Mouse (Mus musculus) embryonic fibroblast, embryonic 13.5 days (primary cell): ENCODE measurements at regions not wholly inside any gene's neighbourhood (a gene's known extent, or its start where the extent isn't known, plus 50 kb on each side); places are given as distances from the start of the nearest gene placed in this dataset.
"Not testable (repeated sequence)": the region's sequence is repeated elsewhere in the genome, so short reads cannot be mapped to it uniquely, and the experiment has no call there.

Experiments used
- CTCF ChIP-seq: IDR thresholded peaks from 2 replicates; pipeline ENCODE4 v1.5.1; 2011; ENCODE audit warnings: mild to moderate bottlenecking, control low read depth, low read length, moderate library complexity, borderline replicate concordance; ENCODE audit not compliant: insufficient read depth
- POLR2A ChIP-seq: IDR thresholded peaks from 2 replicates; pipeline ENCODE4 v1.6.1; 2011; ENCODE audit warnings: low read depth, mild to moderate bottlenecking, control low read depth, low read length, moderate library complexity

- not testable (repeated sequence) for TF ChIP-seq POLR2A, CTCF
These were observed 159.9 kb upstream of the Tet2 start for GRCm38 (mm10) chr3:133704849-133705248.
